Mouse (Mus musculus): ENCODE measurements at regions not wholly inside any gene's neighbourhood (a gene's known extent, or its start where the extent isn't known, plus 50 kb on each side); places are given as distances from the start of the nearest gene placed in this dataset.

GRCm38 (mm10) chrX:156598070-156598469 is 817.0 kb downstream of the Phex start:
- Histone ChIP-seq H3K27ac (replicated peaks; ENCODE audit: low read depth, low read length) (no peak overlapping the region), H3K27me3 (replicated peaks; ENCODE audit: control insufficient read depth, insufficient read depth, low read length) (no peaks in the 10 kb centered on the region), H3K4me1 (ENCODE audit: control insufficient read depth, insufficient read depth, low read length) (no peaks in the 10 kb centered on the region), H3K4me3 (ENCODE audit: low read depth, low read length) (no peak overlapping the region), H3K36me3 (ENCODE audit: control insufficient read depth, insufficient read depth, low read length) (no peaks in the 10 kb centered on the region), H3K9ac (ENCODE audit: low read depth, low read length) (no peak overlapping the region), H3K4me2 (ENCODE audit: low read depth, low read length) (no peak overlapping the region), H3K9me3 (ENCODE audit: control insufficient read depth, low read length) (no peaks in the 10 kb centered on the region)
- DNase-seq (ENCODE audit: low spot score) (no peak), ATAC-seq (ENCODE audit: low read depth) (no peak)

GRCm38 (mm10) chrX:156594735-156595134 is 820.4 kb downstream of the Phex start:
- no peak overlapping the region for H3K9ac ChIP-seq (ENCODE audit: low read depth, low read length)
- no peak overlapping the region for H3K27ac ChIP-seq (replicated peaks; ENCODE audit: low read depth, low read length)
- DNase-seq (ENCODE audit: low spot score) (peak; percentile 1), ATAC-seq (ENCODE audit: low read depth) (no peak; the same call in 1 of the 2 replicates)
- no peak overlapping the region for H3K4me3 ChIP-seq (ENCODE audit: low read depth, low read length)
- H3K4me2 ChIP-seq (ENCODE audit: low read depth, low read length): no peak overlapping the region
- no peaks in the 10 kb centered on the region for H3K4me1 ChIP-seq (ENCODE audit: control insufficient read depth, insufficient read depth, low read length)
- H3K9me3 ChIP-seq (ENCODE audit: control insufficient read depth, low read length): no peaks in the 10 kb centered on the region
- WGBS: 66% methylated on average over 5 of the region's 5 CpGs
- no peaks in the 10 kb centered on the region for H3K27me3 ChIP-seq (replicated peaks; ENCODE audit: control insufficient read depth, insufficient read depth, low read length)
- H3K36me3 ChIP-seq (ENCODE audit: control insufficient read depth, insufficient read depth, low read length): no peaks in the 10 kb centered on the region
